Mouse (Mus musculus): ENCODE data around the gene Leo1.

DNA sequence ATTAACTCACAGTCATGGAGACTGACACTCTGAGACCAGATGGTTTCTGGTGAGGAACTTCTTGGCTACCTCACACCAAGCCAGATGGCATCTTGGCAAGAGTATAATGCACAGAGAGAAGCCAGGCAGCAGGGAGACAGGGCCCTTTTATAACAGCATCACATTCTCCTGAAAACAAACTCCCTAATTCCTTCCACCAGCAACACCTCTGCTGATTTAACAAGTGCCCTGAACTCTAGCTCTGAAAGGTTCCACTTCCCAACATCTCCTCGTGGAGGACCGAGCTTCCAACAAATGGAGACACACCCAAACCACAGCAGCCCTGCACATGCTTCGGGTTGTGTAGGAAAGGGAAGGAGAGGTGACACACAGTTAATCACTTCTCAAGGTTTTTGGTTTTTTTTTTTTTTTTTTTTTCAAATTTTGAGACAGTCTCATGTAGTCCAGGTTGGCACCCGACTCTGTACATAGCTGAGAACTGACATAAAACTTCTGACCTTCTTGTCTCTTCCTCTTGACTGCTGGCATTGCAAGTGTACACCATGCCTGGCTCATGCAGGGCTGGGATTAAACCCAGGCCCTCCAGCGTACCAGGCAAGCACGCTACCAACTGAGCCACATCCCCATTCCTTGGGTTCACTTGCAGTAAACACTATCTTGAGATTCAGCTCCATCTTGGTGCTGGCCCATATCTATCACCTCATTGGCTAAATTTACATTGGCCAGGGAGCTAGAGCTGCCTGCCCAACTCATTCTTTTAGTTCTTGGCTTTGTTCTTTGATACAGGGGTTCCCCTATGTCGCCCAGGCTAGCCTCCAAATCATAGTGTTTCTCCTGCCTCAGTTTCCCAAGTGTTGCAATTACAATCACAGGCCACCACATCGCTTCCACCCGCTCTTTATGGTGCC, 13.7 kb upstream of the Leo1 start:
- TF ChIP-seq ZNF384 (IDR thresholded peaks at IDR 0.05; ENCODE audit: low read depth, low read length) (no peak), MAFK (IDR thresholded peaks at IDR 0.05; ENCODE audit: insufficient read depth, low read depth, low read length) (no peak), ZC3H11A (IDR thresholded peaks at IDR 0.05; ENCODE audit: borderline replicate concordance, low read depth, low read length) (no peak), HCFC1 (IDR thresholded peaks at IDR 0.05; ENCODE audit: borderline replicate concordance, insufficient read depth, low read length) (no peak), CHD2 (IDR thresholded peaks at IDR 0.05; ENCODE audit: low read depth, low read length) (no peak)
